In the genomic region with DNA sequence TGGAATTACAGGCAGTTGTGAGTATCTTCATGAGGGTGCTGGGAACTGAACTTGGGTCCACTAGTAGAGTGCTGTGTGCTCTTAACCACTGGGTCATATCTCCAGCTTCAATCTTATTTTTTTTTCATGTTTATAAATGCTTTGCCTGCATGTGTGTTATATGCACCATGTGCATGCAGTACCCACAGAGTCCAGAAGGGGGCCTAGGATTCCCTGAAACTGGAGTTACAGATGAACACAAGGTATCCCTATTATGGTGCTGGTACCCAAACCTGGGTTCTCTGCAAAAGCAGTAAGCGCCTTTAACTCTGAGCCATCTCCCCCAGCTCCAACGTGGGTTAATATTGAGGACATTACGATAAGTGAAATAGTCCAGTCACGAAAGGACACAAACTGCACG, we compare ENCODE assay signal across 17 mouse cellular contexts. TPM values are rescaled to one million over a fixed set of nuclear protein-coding genes. Genes with fewer than 3 reads are reported as not detected.
DNase-seq lines count a peak whose midpoint lies in the region; ATAC-seq and TF ChIP-seq lines count a peak whose summit lies in the region.
"Had no signal": no experiment of that assay in that cellular context is flagged by ENCODE, and none has a peak within 500 bp of the region (broad histone marks: within the 10 kb centered on the region; RNA-seq: fewer than 3 reads in every experiment).

No protein-coding gene starts in this region.

- no peak for TF ChIP-seq POLR2A in MEL (IDR thresholded peaks at IDR 0.05; ENCODE audit: control insufficient read depth in 1 of 2, insufficient read depth in 1 of 2, low read depth in 1 of 2, low read length in 2 of 2, poor library complexity in 1 of 2)

- WGBS in kidney, postnatal 0 days = 99% methylated on average over 5 of the region's 5 CpGs
- 94% methylated on average over 5 of the region's 5 CpGs for WGBS in midbrain, postnatal 0 days
- 98% methylated on average over 5 of the region's 5 CpGs for WGBS in midbrain, embryonic 11.5 days
- WGBS in stomach, postnatal 0 days = 94% methylated on average over 5 of the region's 5 CpGs

- H3K9ac ChIP-seq in kidney, postnatal 0 days (ENCODE audit: low read depth, low read length) = no peak overlapping the region
- no peak overlapping the region for H3K9ac ChIP-seq in midbrain, postnatal 0 days (replicated peaks; ENCODE audit: low read length, poor library complexity, severe bottlenecking)
- no peak overlapping the region for H3K9ac ChIP-seq in midbrain, embryonic 11.5 days (ENCODE audit: low read length)
- H3K9ac ChIP-seq in MEL (ENCODE audit: control insufficient read depth, low read depth, low read length, poor library complexity, severe bottlenecking) = no peak overlapping the region
- no peak overlapping the region for H3K9ac ChIP-seq in stomach, postnatal 0 days (ENCODE audit: low read length)
- H3K9ac ChIP-seq: embryonic facial prominence, embryonic 13.5 days; heart, embryonic 12.5 days; hindbrain, embryonic 14.5 days; liver, embryonic 12.5 days had no signal

- no peaks in the 10 kb centered on the region for H3K9me3 ChIP-seq in kidney, postnatal 0 days (replicated peaks; ENCODE audit: low read length)
- H3K9me3 ChIP-seq in midbrain, postnatal 0 days (ENCODE audit: low read length) = no peaks in the 10 kb centered on the region
- no peaks in the 10 kb centered on the region for H3K9me3 ChIP-seq in midbrain, embryonic 11.5 days (ENCODE audit: control insufficient read depth, low read length)
- no peaks in the 10 kb centered on the region for H3K9me3 ChIP-seq in MEL (replicated peaks; ENCODE audit: insufficient read depth, low read length)
- H3K9me3 ChIP-seq in stomach, postnatal 0 days (ENCODE audit: control insufficient read depth, low read length) = no peaks in the 10 kb centered on the region
- H3K9me3 ChIP-seq: embryonic facial prominence, embryonic 13.5 days had no signal

- no peak for TF ChIP-seq RAD21 in MEL (IDR thresholded peaks at IDR 0.05; ENCODE audit: low read depth, low read length)

- ATAC-seq in kidney, postnatal 0 days (replicated peaks; ENCODE audit: low FRiP score, low read depth) = no peak
- no peak for ATAC-seq in midbrain, postnatal 0 days (ENCODE audit: low FRiP score)
- no peak for ATAC-seq in midbrain, embryonic 11.5 days (ENCODE audit: low FRiP score)
- ATAC-seq in stomach, postnatal 0 days (ENCODE audit: low FRiP score, low TSS enrichment) = no peak
- ATAC-seq: liver, embryonic 12.5 days had no signal

- H3K27ac ChIP-seq in kidney, postnatal 0 days = no peak overlapping the region
- H3K27ac ChIP-seq in midbrain, postnatal 0 days (ENCODE audit: low read depth, low read length) = no peak overlapping the region
- no peak overlapping the region for H3K27ac ChIP-seq in midbrain, embryonic 11.5 days (ENCODE audit: low read depth, low read length)
- no peak overlapping the region for H3K27ac ChIP-seq in MEL (ENCODE audit: control insufficient read depth, low read depth, low read length)
- no peak overlapping the region for H3K27ac ChIP-seq in stomach, postnatal 0 days (replicated peaks)
- H3K27ac ChIP-seq: embryonic facial prominence, embryonic 13.5 days; liver, embryonic 12.5 days had no signal

- no peaks in the 10 kb centered on the region for H3K79me2 ChIP-seq in MEL (ENCODE audit: control insufficient read depth, insufficient read depth, low read length, poor library complexity)

- no peaks in the 10 kb centered on the region for H3K36me3 ChIP-seq in kidney, postnatal 0 days (ENCODE audit: insufficient read depth, low read length)
- H3K36me3 ChIP-seq in midbrain, postnatal 0 days (ENCODE audit: insufficient read depth, low read length) = no peaks in the 10 kb centered on the region
- H3K36me3 ChIP-seq in midbrain, embryonic 11.5 days (ENCODE audit: control insufficient read depth, insufficient read depth, low read length) = peaks cover 2% of the 10 kb centered on the region; the same call in 1 of the 2 replicates
- H3K36me3 ChIP-seq in MEL (ENCODE audit: control insufficient read depth in 1 of 2, insufficient read depth in 2 of 2, low read length in 2 of 2) = no peaks in the 10 kb centered on the region
- H3K36me3 ChIP-seq in stomach, postnatal 0 days (ENCODE audit: control insufficient read depth, insufficient read depth, low read length) = no peaks in the 10 kb centered on the region
- H3K36me3 ChIP-seq: embryonic facial prominence, embryonic 13.5 days; heart, embryonic 12.5 days; liver, embryonic 12.5 days had no signal

- no peaks in the 10 kb centered on the region for H3K27me3 ChIP-seq in kidney, postnatal 0 days (ENCODE audit: insufficient read depth, low read length)
- no peaks in the 10 kb centered on the region for H3K27me3 ChIP-seq in midbrain, postnatal 0 days (ENCODE audit: insufficient read depth, low read length)
- no peaks in the 10 kb centered on the region for H3K27me3 ChIP-seq in midbrain, embryonic 11.5 days (ENCODE audit: control insufficient read depth, insufficient read depth, low read length)
- H3K27me3 ChIP-seq in MEL (ENCODE audit: control insufficient read depth in 1 of 2, insufficient read depth in 2 of 2, low read length in 2 of 2) = no peaks in the 10 kb centered on the region; a peak in 1 of 4 replicates
- H3K27me3 ChIP-seq in stomach, postnatal 0 days (ENCODE audit: control insufficient read depth, insufficient read depth, low read length) = no peaks in the 10 kb centered on the region

- DNase-seq in kidney, postnatal 0 days (ENCODE audit: low spot score) = no peak
- no peak for DNase-seq in kidney, adult 11 months
- no peak for DNase-seq in midbrain, postnatal 0 days (ENCODE audit: low spot score)
- no peak for DNase-seq in midbrain, embryonic 11.5 days (ENCODE audit: low spot score, missing footprints)
- DNase-seq in MEL (ENCODE audit: low read depth, low spot score) = no peak
- DNase-seq in stomach, postnatal 0 days (ENCODE audit: low spot score) = no peak
- no peak for DNase-seq in T-cell, adult 2 months (ENCODE audit: low spot score)
- DNase-seq: cerebellum, adult 11 months; kidney, adult 18-20 months; spleen, adult 18-20 months had no signal

- H3K4me3 ChIP-seq in kidney, postnatal 0 days (replicated peaks; ENCODE audit: low read depth, low read length) = no peak overlapping the region
- no peak overlapping the region for H3K4me3 ChIP-seq in midbrain, postnatal 0 days (ENCODE audit: low read depth, low read length)
- H3K4me3 ChIP-seq in midbrain, embryonic 11.5 days (ENCODE audit: low read depth, low read length) = no peak overlapping the region
- no peak overlapping the region for H3K4me3 ChIP-seq in MEL (ENCODE audit: control insufficient read depth in 1 of 2, insufficient read depth in 1 of 2, low read depth in 2 of 2, low read length in 2 of 2)
- no peak overlapping the region for H3K4me3 ChIP-seq in stomach, postnatal 0 days (ENCODE audit: low read depth, low read length)
- H3K4me3 ChIP-seq: embryonic facial prominence, embryonic 13.5 days; heart, embryonic 12.5 days; liver, embryonic 12.5 days; myocyte had no signal

- H3K4me2 ChIP-seq in kidney, postnatal 0 days (ENCODE audit: low read length) = no peak overlapping the region
- no peak overlapping the region for H3K4me2 ChIP-seq in midbrain, postnatal 0 days (ENCODE audit: low read depth, low read length, poor library complexity, severe bottlenecking)
- H3K4me2 ChIP-seq in midbrain, embryonic 11.5 days = no peak overlapping the region
- H3K4me2 ChIP-seq in stomach, postnatal 0 days (replicated peaks; ENCODE audit: low read depth) = no peak overlapping the region
- H3K4me2 ChIP-seq: embryonic facial prominence, embryonic 13.5 days; heart, embryonic 12.5 days; liver, embryonic 12.5 days had no signal

- no peak for TF ChIP-seq EP300 in MEL (IDR thresholded peaks at IDR 0.05; ENCODE audit: low read depth in 1 of 2, low read length in 2 of 2)
- TF ChIP-seq EP300 in stomach, postnatal 0 days (optimal IDR thresholded peaks at IDR 0.05) = no peak

- TF ChIP-seq CTCF in kidney, postnatal 0 days (IDR thresholded peaks at IDR 0.05; ENCODE audit: low read depth) = peak; percentile 36
- peak; percentile 50 for TF ChIP-seq CTCF in midbrain, postnatal 0 days (IDR thresholded peaks at IDR 0.05)
- TF ChIP-seq CTCF in MEL (IDR thresholded peaks at IDR 0.05 in 2 of 3, conservative IDR thresholded peaks at IDR 0.05 in 1 of 3; ENCODE audit: control insufficient read depth in 1 of 3, insufficient read depth in 1 of 3, low read depth in 2 of 3, low read length in 3 of 3, poor library complexity in 1 of 3, severe bottlenecking in 1 of 3) = peak in 2 of 3 experiments; percentile 11 to 31; a peak in 3 of 6 replicates
- TF ChIP-seq CTCF in stomach, postnatal 0 days (IDR thresholded peaks at IDR 0.05; ENCODE audit: low read depth) = peak; percentile 42

- no peaks in the 10 kb centered on the region for H3K4me1 ChIP-seq in kidney, postnatal 0 days (replicated peaks; ENCODE audit: insufficient read depth, low read length)
- peaks cover 9% of the 10 kb centered on the region; the same call in 1 of the 2 replicates for H3K4me1 ChIP-seq in midbrain, postnatal 0 days (ENCODE audit: insufficient read depth, low read length)
- H3K4me1 ChIP-seq in midbrain, embryonic 11.5 days (ENCODE audit: control insufficient read depth, insufficient read depth, low read length) = peaks cover 60% of the 10 kb centered on the region
- H3K4me1 ChIP-seq in MEL (ENCODE audit: control insufficient read depth in 1 of 2, insufficient read depth in 2 of 2, low read length in 2 of 2) = no peaks in the 10 kb centered on the region
- no peaks in the 10 kb centered on the region for H3K4me1 ChIP-seq in stomach, postnatal 0 days (replicated peaks; ENCODE audit: control insufficient read depth, insufficient read depth)
- H3K4me1 ChIP-seq: liver, embryonic 12.5 days had no signal

TF ChIP-seq in MEL, 35 proteins besides CTCF, POLR2A, EP300 and RAD21 (continues in another document):
- TF ChIP-seq POLR2AphosphoS2 (IDR thresholded peaks at IDR 0.05; ENCODE audit: low read length) (no peak), GABPA (IDR thresholded peaks at IDR 0.05; ENCODE audit: low read depth, low read length) (no peak), ETS1 (IDR thresholded peaks at IDR 0.05; ENCODE audit: low read depth, low read length) (no peak), MXI1 (IDR thresholded peaks at IDR 0.05; ENCODE audit: low read depth, low read length) (no peak), NRF1 (IDR thresholded peaks at IDR 0.05; ENCODE audit: insufficient read depth, low read depth, low read length, poor library complexity, severe bottlenecking) (no peak), TCF12 (IDR thresholded peaks at IDR 0.05; ENCODE audit: low read depth, low read length) (no peak), CHD1 (IDR thresholded peaks at IDR 0.05; ENCODE audit: low read depth, low read length) (no peak)

RNA-seq across cellular contexts. Expression of gene Sema5b, which starts 52.5 kb away (rescaled TPM):
- 1.7 and 2.2 TPM in 2 replicates for polyA plus RNA-seq in kidney, postnatal 0 days (2015; fragmentation: Nextera tagmentation; extraction: Ambion mirVana)
- total RNA-seq in midbrain, postnatal 0 days (2014; rRNA removed) = 30.9 and 46.5 TPM in 2 replicates
- 9.5 and 11.4 TPM in 2 replicates for polyA plus RNA-seq in midbrain, postnatal 0 days (2015; fragmentation: Nextera tagmentation; extraction: Ambion mirVana)
- 31.1 and 31.7 TPM in 2 replicates for polyA plus RNA-seq in midbrain, embryonic 11.5 days (2014; fragmentation: Nextera tagmentation; extraction: Ambion mirVana)
- total RNA-seq in MEL (2012; rRNA removed) = not detected in 2 replicates
- not detected for polyA plus RNA-seq in MEL (2012; ENCODE audit: insufficient read depth in 1 of 2, insufficient read length in 2 of 2, low read depth in 1 of 2, low replicate concordance in 2 of 2, missing spikeins in 1 of 2)
- polyA plus RNA-seq in stomach, postnatal 0 days (2015; fragmentation: Nextera tagmentation; extraction: Ambion mirVana) = 0.56 and 0.70 TPM in 2 replicates
- total RNA-seq: granulocyte monocyte progenitor cell, adult 5-6 weeks; megakaryocyte, adult 5-6 weeks had no signal
- polyA plus RNA-seq: myocyte had no signal
